ENCODE assay signal across 18 mouse cellular contexts in genomic region chr1:119143808-119144207, GRCm38 (mm10).
DNase-seq lines count a peak whose midpoint lies in the region; ATAC-seq lines count a peak whose summit lies in the region.
"Had no signal": no experiment of that assay in that cellular context is flagged by ENCODE, and none has a peak within 500 bp of the region (broad histone marks: within the 10 kb centered on the region; RNA-seq: fewer than 3 reads in every experiment).

No protein-coding gene starts in this region.

- H3K27me3 ChIP-seq in forebrain, embryonic 10.5 days (ENCODE audit: poor library complexity, severe bottlenecking): no peaks in the 10 kb centered on the region
- no peaks in the 10 kb centered on the region for H3K27me3 ChIP-seq in forebrain, embryonic 15.5 days
- H3K27me3 ChIP-seq in midbrain, embryonic 16.5 days (ENCODE audit: control insufficient read depth, insufficient read depth, low read depth, low read length): no peaks in the 10 kb centered on the region
- H3K27me3 ChIP-seq in midbrain, embryonic 15.5 days (replicated peaks): no peaks in the 10 kb centered on the region
- no peaks in the 10 kb centered on the region for H3K27me3 ChIP-seq in embryonic facial prominence, embryonic 15.5 days
- H3K27me3 ChIP-seq in neural tube, embryonic 15.5 days (replicated peaks): no peaks in the 10 kb centered on the region
- H3K27me3 ChIP-seq: forebrain, embryonic 12.5 days; liver, embryonic 12.5 days; lung, embryonic 15.5 days had no signal

- peaks cover 9% of the 10 kb centered on the region for H3K4me1 ChIP-seq in forebrain, embryonic 10.5 days
- H3K4me1 ChIP-seq in forebrain, embryonic 15.5 days: no peaks in the 10 kb centered on the region
- no peaks in the 10 kb centered on the region for H3K4me1 ChIP-seq in midbrain, embryonic 16.5 days (ENCODE audit: control insufficient read depth, insufficient read depth, low read length)
- no peaks in the 10 kb centered on the region for H3K4me1 ChIP-seq in midbrain, embryonic 15.5 days
- H3K4me1 ChIP-seq in embryonic facial prominence, embryonic 15.5 days: peaks cover 10% of the 10 kb centered on the region
- H3K4me1 ChIP-seq in neural tube, embryonic 15.5 days: peaks cover 8% of the 10 kb centered on the region; the same call in 1 of the 2 replicates
- H3K4me1 ChIP-seq: forebrain, embryonic 12.5 days; liver, embryonic 12.5 days; lung, embryonic 15.5 days had no signal

- no peak overlapping the region for H3K9ac ChIP-seq in forebrain, embryonic 15.5 days (replicated peaks)
- no peak overlapping the region for H3K9ac ChIP-seq in midbrain, embryonic 16.5 days (ENCODE audit: low read depth, low read length)
- no peak overlapping the region for H3K9ac ChIP-seq in midbrain, embryonic 15.5 days
- H3K9ac ChIP-seq in embryonic facial prominence, embryonic 15.5 days: no peak overlapping the region
- H3K9ac ChIP-seq in neural tube, embryonic 15.5 days (replicated peaks): no peak overlapping the region
- H3K9ac ChIP-seq: forebrain, embryonic 12.5 days; liver, embryonic 12.5 days; lung, embryonic 15.5 days had no signal

- H3K4me2 ChIP-seq in forebrain, embryonic 15.5 days (replicated peaks): no peak overlapping the region
- H3K4me2 ChIP-seq in midbrain, embryonic 16.5 days (ENCODE audit: low read length): no peak overlapping the region
- H3K4me2 ChIP-seq in midbrain, embryonic 15.5 days: no peak overlapping the region
- 0 out of 2 replicates have a peak overlapping the region, but pooled peaks have one; percentile 8 for H3K4me2 ChIP-seq in embryonic facial prominence, embryonic 15.5 days (replicated peaks)
- no peak overlapping the region for H3K4me2 ChIP-seq in neural tube, embryonic 15.5 days
- H3K4me2 ChIP-seq: forebrain, embryonic 12.5 days; liver, embryonic 12.5 days; lung, embryonic 15.5 days had no signal

- no peak overlapping the region for H3K4me3 ChIP-seq in forebrain, embryonic 10.5 days
- H3K4me3 ChIP-seq in forebrain, embryonic 15.5 days: no peak overlapping the region
- H3K4me3 ChIP-seq in midbrain, embryonic 16.5 days (ENCODE audit: low read depth, low read length): no peak overlapping the region
- H3K4me3 ChIP-seq in midbrain, embryonic 15.5 days: no peak overlapping the region
- no peak overlapping the region for H3K4me3 ChIP-seq in embryonic facial prominence, embryonic 15.5 days (replicated peaks)
- H3K4me3 ChIP-seq in neural tube, embryonic 15.5 days (replicated peaks): no peak overlapping the region
- H3K4me3 ChIP-seq: forebrain, embryonic 12.5 days; liver, embryonic 12.5 days; lung, embryonic 15.5 days; myocyte had no signal

- no peaks in the 10 kb centered on the region for H3K36me3 ChIP-seq in forebrain, embryonic 10.5 days (replicated peaks)
- H3K36me3 ChIP-seq in forebrain, embryonic 15.5 days: no peaks in the 10 kb centered on the region
- H3K36me3 ChIP-seq in midbrain, embryonic 16.5 days (ENCODE audit: control insufficient read depth, insufficient read depth, low read length): no peaks in the 10 kb centered on the region
- H3K36me3 ChIP-seq in midbrain, embryonic 15.5 days (replicated peaks): no peaks in the 10 kb centered on the region
- no peaks in the 10 kb centered on the region for H3K36me3 ChIP-seq in embryonic facial prominence, embryonic 15.5 days
- H3K36me3 ChIP-seq in neural tube, embryonic 15.5 days: no peaks in the 10 kb centered on the region
- H3K36me3 ChIP-seq: forebrain, embryonic 12.5 days; G1E; liver, embryonic 12.5 days; lung, embryonic 15.5 days had no signal

- 63% methylated on average over 11 of the region's 11 CpGs for WGBS in forebrain, embryonic 10.5 days
- 58% methylated on average over 11 of the region's 11 CpGs for WGBS in forebrain, embryonic 15.5 days
- 44% methylated on average over 11 of the region's 11 CpGs for WGBS in midbrain, embryonic 16.5 days
- 43% methylated on average over 11 of the region's 11 CpGs for WGBS in midbrain, embryonic 15.5 days
- 21% methylated on average over 11 of the region's 11 CpGs for WGBS in embryonic facial prominence, embryonic 15.5 days
- 40% methylated on average over 11 of the region's 11 CpGs for WGBS in neural tube, embryonic 15.5 days

- H3K9me3 ChIP-seq in forebrain, embryonic 10.5 days: no peaks in the 10 kb centered on the region
- no peaks in the 10 kb centered on the region for H3K9me3 ChIP-seq in forebrain, embryonic 15.5 days
- H3K9me3 ChIP-seq in midbrain, embryonic 16.5 days (replicated peaks; ENCODE audit: control insufficient read depth, low read length, poor library complexity, severe bottlenecking): no peaks in the 10 kb centered on the region
- H3K9me3 ChIP-seq in midbrain, embryonic 15.5 days: no peaks in the 10 kb centered on the region
- no peaks in the 10 kb centered on the region for H3K9me3 ChIP-seq in embryonic facial prominence, embryonic 15.5 days (replicated peaks)
- H3K9me3 ChIP-seq in neural tube, embryonic 15.5 days (replicated peaks): no peaks in the 10 kb centered on the region
- H3K9me3 ChIP-seq: forebrain, embryonic 12.5 days; liver, embryonic 12.5 days; lung, embryonic 15.5 days had no signal

- DNase-seq in forebrain, embryonic 10.5 days (ENCODE audit: extremely low spot score, low spot score): no peak
- DNase-seq in heart, adult 8-10 months (ENCODE audit: low spot score): no peak
- no peak for DNase-seq in left cerebral cortex, adult 8-10 months (ENCODE audit: low spot score in 2 of 2)
- DNase-seq: adrenal gland, postnatal 14 days; cerebellum, adult 8-10 months; kidney, adult 9 months; right cerebral cortex, postnatal 14 days; thymus, postnatal 4 days had no signal

- no peak for ATAC-seq in forebrain, embryonic 15.5 days (replicated peaks)
- ATAC-seq in midbrain, embryonic 16.5 days: 0 out of 2 replicates have a peak, but pooled peaks have one; percentile 32
- no peak for ATAC-seq in midbrain, embryonic 15.5 days (replicated peaks)
- 0 out of 2 replicates have a peak, but pooled peaks have one; percentile 22 for ATAC-seq in embryonic facial prominence, embryonic 15.5 days (ENCODE audit: insufficient number of reproducible peaks, low FRiP score, low TSS enrichment, low read depth)
- ATAC-seq in neural tube, embryonic 15.5 days (ENCODE audit: low FRiP score): no peak
- ATAC-seq: liver, embryonic 12.5 days had no signal

- 0 out of 2 replicates have a peak overlapping the region, but pooled peaks have one; percentile 4 for H3K27ac ChIP-seq in forebrain, embryonic 10.5 days
- H3K27ac ChIP-seq in forebrain, embryonic 15.5 days (replicated peaks): no peak overlapping the region
- H3K27ac ChIP-seq in midbrain, embryonic 16.5 days (ENCODE audit: low read length): peak overlapping the region; percentile 36; the same call in 1 of the 2 replicates
- H3K27ac ChIP-seq in midbrain, embryonic 15.5 days: no peak overlapping the region
- peak overlapping the region; percentile 78 for H3K27ac ChIP-seq in embryonic facial prominence, embryonic 15.5 days (replicated peaks)
- H3K27ac ChIP-seq in neural tube, embryonic 15.5 days (replicated peaks): peak overlapping the region; percentile 48; the same call in 1 of the 2 replicates
- H3K27ac ChIP-seq: forebrain, embryonic 12.5 days; liver, embryonic 12.5 days; lung, embryonic 15.5 days had no signal

Comparison
In these comparisons a context has a peak if more than half of its experiments do, and no peak if none do; other contexts are left out.
1. H3K27ac ChIP-seq: peak in forebrain, embryonic 10.5 days (single experiment), midbrain, embryonic 16.5 days (single experiment), embryonic facial prominence, embryonic 15.5 days (single experiment) and neural tube, embryonic 15.5 days (single experiment); none in forebrain, embryonic 15.5 days (single experiment) and midbrain, embryonic 15.5 days (single experiment).
2. ATAC-seq: peak in midbrain, embryonic 16.5 days (single experiment) and embryonic facial prominence, embryonic 15.5 days (single experiment); none in forebrain, embryonic 15.5 days (single experiment), midbrain, embryonic 15.5 days (single experiment) and neural tube, embryonic 15.5 days (single experiment).